Mouse (Mus musculus): ENCODE results near the gene Cela3b. TPM values are rescaled to one million over a fixed set of nuclear protein-coding genes. Genes with fewer than 3 reads are reported as not detected.

Gene Cela3b
- polyA plus RNA-seq, 1 experiment from 2014 or later: 0.17 TPM

DNA sequence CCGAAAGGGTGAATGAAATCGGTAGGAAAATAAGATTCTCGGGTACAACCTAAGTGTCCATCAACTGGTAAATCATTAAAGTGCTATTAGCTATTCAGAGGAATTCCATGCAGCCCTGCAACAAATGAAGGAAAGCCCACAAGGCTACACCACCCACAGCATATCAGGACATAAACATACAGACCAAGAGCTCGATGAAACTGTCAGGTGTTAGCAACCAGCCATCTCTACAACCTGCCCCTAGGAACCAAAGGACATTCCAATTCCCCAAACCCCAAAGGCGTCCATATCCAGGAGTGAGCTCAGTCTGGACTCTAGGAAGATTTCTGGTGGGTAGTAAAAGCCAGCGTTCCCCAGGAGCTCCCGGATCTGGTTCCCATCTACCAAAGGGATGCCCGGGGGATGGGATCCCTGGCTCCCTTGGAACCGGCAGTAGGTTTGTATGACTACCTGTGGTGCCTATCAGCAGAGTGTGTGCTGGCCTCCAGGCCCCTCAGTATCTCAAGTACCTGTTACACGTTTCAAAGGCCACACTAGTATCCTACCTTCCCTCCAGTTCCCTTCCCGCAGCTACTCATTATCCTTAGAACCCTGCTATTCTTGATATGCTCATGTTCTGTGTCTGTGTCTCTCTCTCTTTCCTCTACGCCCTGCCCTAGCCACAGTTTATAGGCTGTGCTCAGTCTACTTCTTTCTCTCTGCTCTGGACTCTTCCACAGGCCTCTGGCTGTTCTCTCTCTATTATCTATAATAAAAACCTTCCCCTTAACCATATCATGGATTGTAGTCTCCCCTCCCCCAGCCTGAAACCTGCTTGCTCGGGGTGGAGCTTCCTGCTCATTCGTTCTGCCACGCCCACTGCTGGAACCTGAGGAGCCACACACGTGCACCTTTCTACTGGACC, 49.4 kb downstream of the Cela3b start:
- no peak for DNase-seq
- peak overlapping the region; percentile 62 for H3K4me2 ChIP-seq
- no peaks in the 10 kb centered on the region for H3K36me3 ChIP-seq
- peak; percentile 91 for ATAC-seq (ENCODE audit: low read depth)
- H3K4me1 ChIP-seq (replicated peaks): peaks cover 23% of the 10 kb centered on the region
- peak overlapping the region; percentile 67 for H3K9ac ChIP-seq
- 29% methylated on average over 15 of the region's 16 CpGs for WGBS (ENCODE audit: insufficient replicate concordance)
- peak overlapping the region; percentile 87 for H3K27ac ChIP-seq
- peak overlapping the region; percentile 33 for H3K4me3 ChIP-seq (replicated peaks)
- no peaks in the 10 kb centered on the region for H3K9me3 ChIP-seq (replicated peaks)
- H3K27me3 ChIP-seq: no peaks in the 10 kb centered on the region

- no peaks in the 10 kb centered on the region for H3K9me3 ChIP-seq (replicated peaks)
- no peak for ATAC-seq (ENCODE audit: low read depth)
- H3K9ac ChIP-seq: no peak overlapping the region
- H3K36me3 ChIP-seq: no peaks in the 10 kb centered on the region
- no peak for DNase-seq
- no peaks in the 10 kb centered on the region for H3K27me3 ChIP-seq
- no peak overlapping the region for H3K4me3 ChIP-seq (replicated peaks)
- peaks cover 28% of the 10 kb centered on the region for H3K4me1 ChIP-seq (replicated peaks)
- no peak overlapping the region for H3K27ac ChIP-seq
- 78% methylated on average over 10 of the region's 10 CpGs for WGBS (ENCODE audit: insufficient replicate concordance)
- H3K4me2 ChIP-seq: no peak overlapping the region
Measured at GRCm38 (mm10) chr4:137379713-137380255, 50.6 kb downstream of the Cela3b start.

DNA sequence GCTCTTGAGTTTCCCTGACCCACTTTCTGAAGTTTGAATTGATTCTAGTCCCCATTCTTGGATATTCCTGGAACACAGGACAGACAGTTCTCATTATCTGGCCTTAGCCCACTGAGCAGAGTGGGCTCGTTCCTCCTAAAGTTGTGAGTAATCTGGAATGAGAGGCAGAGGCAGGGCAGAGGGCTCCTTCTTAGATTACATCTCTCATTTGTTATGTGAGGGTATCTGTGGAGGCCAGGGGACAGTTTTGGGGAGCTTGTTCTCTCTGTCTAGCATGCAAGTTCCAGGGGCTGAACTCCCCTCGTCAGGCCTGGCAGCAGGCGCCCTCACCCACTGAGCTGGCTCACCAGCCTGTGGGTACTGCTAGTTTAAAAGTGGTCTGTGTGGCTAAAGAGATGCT, 51.3 kb downstream of the Cela3b start:
- Histone ChIP-seq H3K9ac (no peak overlapping the region), H3K4me1 (replicated peaks) (peaks cover 30% of the 10 kb centered on the region), H3K27ac (no peak overlapping the region), H3K4me2 (no peak overlapping the region), H3K36me3 (no peaks in the 10 kb centered on the region), H3K4me3 (replicated peaks) (no peak overlapping the region), H3K27me3 (no peaks in the 10 kb centered on the region), H3K9me3 (replicated peaks) (no peaks in the 10 kb centered on the region)
- no peak for ATAC-seq (ENCODE audit: low read depth)
- 70% methylated on average over 3 of the region's 3 CpGs for WGBS (ENCODE audit: insufficient replicate concordance)
- DNase-seq: no peak

DNA sequence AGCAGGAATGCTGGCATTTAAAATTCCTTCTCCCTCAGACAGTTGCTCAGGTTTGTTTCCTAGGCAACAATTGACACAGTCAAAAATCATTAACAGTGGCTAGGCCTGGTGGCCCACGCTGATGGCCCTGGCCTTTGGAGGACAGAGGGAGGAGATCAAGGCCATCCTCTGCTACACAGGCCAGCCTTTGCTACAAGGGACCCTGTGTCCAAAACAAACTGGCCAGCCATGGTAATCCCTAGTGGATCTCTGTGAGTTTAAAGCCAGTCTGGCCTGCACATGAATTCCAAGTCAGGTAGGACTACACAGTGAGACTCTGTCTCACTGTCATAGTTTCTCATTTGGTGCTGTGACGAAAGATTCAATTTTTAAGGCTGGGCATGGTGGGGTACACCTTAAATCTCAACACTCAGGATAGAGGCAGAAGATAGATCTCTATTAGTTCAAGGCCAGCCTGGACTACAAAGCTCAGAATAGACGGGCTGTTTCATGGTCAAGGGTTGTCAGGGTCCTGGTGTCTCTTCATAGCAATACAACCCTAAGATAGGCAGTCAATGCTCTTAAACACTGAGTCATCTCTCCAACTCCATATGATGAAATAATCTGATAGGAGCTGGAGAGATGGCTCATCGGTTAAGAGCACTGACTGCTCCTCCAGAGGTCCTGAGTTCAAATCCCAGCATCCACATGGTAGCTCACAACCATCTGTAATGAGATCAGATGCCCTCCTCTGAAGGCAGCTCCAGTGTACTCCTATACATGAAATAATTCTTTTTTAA, 52.6 kb downstream of the Cela3b start:
- WGBS (ENCODE audit: insufficient replicate concordance): 70% methylated on average over 4 of the region's 4 CpGs
- DNase-seq (no peak), ATAC-seq (ENCODE audit: low read depth) (no peak)
- Histone ChIP-seq H3K4me3 (replicated peaks) (no peak overlapping the region), H3K27me3 (no peaks in the 10 kb centered on the region), H3K27ac (no peak overlapping the region; the same call in 1 of the 2 replicates), H3K9ac (no peak overlapping the region), H3K36me3 (no peaks in the 10 kb centered on the region), H3K9me3 (replicated peaks) (no peaks in the 10 kb centered on the region), H3K4me1 (replicated peaks) (peaks cover 35% of the 10 kb centered on the region), H3K4me2 (no peak overlapping the region)

DNA sequence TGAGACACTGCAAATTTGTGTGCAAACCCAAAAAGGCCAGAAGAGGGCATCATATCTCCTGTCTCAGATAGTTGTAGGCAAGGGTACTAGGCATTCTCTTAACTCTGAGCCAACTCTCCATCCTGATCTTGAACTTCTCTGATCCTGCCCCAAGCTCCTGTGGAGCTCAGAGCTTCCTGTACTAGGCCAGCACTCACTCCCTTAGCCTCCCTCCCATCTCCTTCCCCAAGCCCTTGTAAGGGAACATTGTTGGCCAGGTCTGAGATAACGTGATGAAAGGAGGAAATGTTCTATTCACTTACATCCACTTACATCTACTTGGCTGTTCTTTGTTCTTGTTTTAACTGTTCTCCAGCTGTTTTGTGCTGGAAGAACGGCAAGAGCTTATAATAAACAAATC, 53.6 kb downstream of the Cela3b start:
- no peak overlapping the region for H3K4me3 ChIP-seq (replicated peaks)
- no peak overlapping the region for H3K27ac ChIP-seq
- no peak for ATAC-seq (ENCODE audit: low read depth)
- no peak overlapping the region for H3K9ac ChIP-seq
- H3K4me1 ChIP-seq (replicated peaks): peaks cover 41% of the 10 kb centered on the region
- H3K4me2 ChIP-seq: no peak overlapping the region
- no peaks in the 10 kb centered on the region for H3K36me3 ChIP-seq
- 53% methylated on average over 2 of the region's 2 CpGs for WGBS (ENCODE audit: insufficient replicate concordance)
- no peak for DNase-seq
- H3K27me3 ChIP-seq: no peaks in the 10 kb centered on the region
- no peaks in the 10 kb centered on the region for H3K9me3 ChIP-seq (replicated peaks)

- WGBS (ENCODE audit: insufficient replicate concordance): 61% methylated on average over 19 of the region's 19 CpGs
- H3K4me1 ChIP-seq (replicated peaks): peaks cover 40% of the 10 kb centered on the region
- no peaks in the 10 kb centered on the region for H3K36me3 ChIP-seq
- ATAC-seq (ENCODE audit: low read depth): no peak
- no peak overlapping the region for H3K27ac ChIP-seq
- H3K9ac ChIP-seq: no peak overlapping the region
- no peak overlapping the region for H3K4me3 ChIP-seq (replicated peaks)
- no peak for DNase-seq
- no peaks in the 10 kb centered on the region for H3K27me3 ChIP-seq
- H3K9me3 ChIP-seq (replicated peaks): no peaks in the 10 kb centered on the region
- no peak overlapping the region for H3K4me2 ChIP-seq
Measured at GRCm38 (mm10) chr4:137375314-137376278, 54.7 kb downstream of the Cela3b start.

GRCm38 (mm10) chr4:137373711-137374110, 56.6 kb downstream of the Cela3b start:
- H3K4me1 ChIP-seq (replicated peaks): peaks cover 41% of the 10 kb centered on the region
- no peak for ATAC-seq (ENCODE audit: low read depth)
- no peak overlapping the region for H3K9ac ChIP-seq
- WGBS (ENCODE audit: insufficient replicate concordance): 44% methylated on average over 6 of the region's 6 CpGs
- DNase-seq: no peak
- H3K27ac ChIP-seq: peak overlapping the region; percentile 57; the same call in 1 of the 2 replicates
- H3K27me3 ChIP-seq: no peaks in the 10 kb centered on the region
- no peak overlapping the region for H3K4me2 ChIP-seq
- no peaks in the 10 kb centered on the region for H3K9me3 ChIP-seq (replicated peaks)
- H3K36me3 ChIP-seq: no peaks in the 10 kb centered on the region
- no peak overlapping the region for H3K4me3 ChIP-seq (replicated peaks)

DNA sequence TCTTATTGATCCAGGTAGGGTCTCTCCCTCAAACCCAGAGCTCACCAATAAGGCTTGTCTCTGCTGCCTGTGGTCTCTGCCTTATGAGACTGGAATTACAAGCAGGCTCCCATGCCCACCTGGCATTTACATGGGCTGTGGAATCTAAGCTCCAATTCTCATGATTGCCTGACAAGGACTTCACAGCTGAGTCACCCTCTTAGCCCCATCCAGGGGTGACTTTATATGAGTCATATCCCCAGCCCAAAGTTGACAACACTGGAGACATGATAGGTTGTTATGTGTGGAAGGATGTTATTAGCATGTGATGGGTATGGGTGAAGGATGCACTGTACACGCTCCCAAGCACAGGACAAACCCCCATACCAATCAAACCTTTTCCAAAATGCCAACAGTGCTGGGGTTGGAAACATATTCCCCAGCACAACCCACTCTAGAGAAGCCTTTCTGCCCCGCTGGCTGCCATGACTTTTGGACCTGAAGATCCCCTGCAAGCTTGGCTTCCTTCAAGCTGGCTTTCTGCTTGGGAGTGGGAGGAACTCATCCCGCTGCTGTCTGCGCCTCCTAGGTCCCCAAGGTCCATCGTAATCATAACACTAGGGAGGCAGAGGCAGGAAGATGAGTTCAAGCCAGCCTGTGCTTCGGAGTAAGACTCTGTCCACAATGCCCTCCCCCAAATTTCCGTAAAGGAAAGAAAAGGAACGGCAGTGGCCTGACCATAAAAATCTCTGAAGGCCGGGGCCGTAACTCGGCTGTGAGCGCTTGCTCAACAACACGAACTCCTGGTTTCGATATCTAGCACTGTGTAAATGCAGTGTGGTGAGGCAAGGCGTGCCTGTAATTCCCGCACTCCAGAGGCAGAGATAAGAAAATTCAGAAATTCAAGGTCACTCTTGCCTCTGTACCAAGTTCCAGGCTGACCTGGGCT, 58.5 kb downstream of the Cela3b start:
- Histone ChIP-seq H3K4me1 (replicated peaks) (peaks cover 54% of the 10 kb centered on the region), H3K9me3 (replicated peaks) (no peaks in the 10 kb centered on the region), H3K9ac (peak overlapping the region; percentile 46; the same call in 1 of the 2 replicates), H3K27me3 (no peaks in the 10 kb centered on the region), H3K4me3 (replicated peaks) (no peak overlapping the region), H3K4me2 (peak overlapping the region; percentile 33), H3K36me3 (no peaks in the 10 kb centered on the region), H3K27ac (no peak overlapping the region)
- DNase-seq (no peak), ATAC-seq (ENCODE audit: low read depth) (no peak)
- WGBS (ENCODE audit: insufficient replicate concordance): 67% methylated on average over 16 of the region's 16 CpGs
